Mouse (Mus musculus): ENCODE measurements at regions not wholly inside any gene's neighbourhood (a gene's known extent, or its start where the extent isn't known, plus 50 kb on each side); places are given as distances from the start of the nearest gene placed in this dataset.

DNA sequence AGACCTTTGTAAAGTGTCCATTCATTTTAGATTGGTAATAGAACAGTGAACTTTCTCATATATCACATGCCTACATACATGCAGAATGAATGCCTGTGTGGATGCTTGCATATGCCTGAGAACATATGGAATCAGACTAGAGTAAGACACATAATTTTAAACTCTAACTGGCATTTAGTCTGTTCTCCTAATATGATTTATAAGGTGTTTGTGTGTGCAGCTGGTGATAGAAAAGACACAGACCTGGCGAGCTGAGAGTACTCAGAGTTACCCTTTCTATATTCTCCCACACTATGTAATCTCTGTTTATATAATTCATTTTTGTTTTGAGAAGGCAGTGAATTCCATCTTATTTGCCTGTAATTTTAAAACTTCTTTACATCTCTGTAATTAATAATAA, 517.4 kb upstream of the Fam241a start:
- no peak for DNase-seq

DNA sequence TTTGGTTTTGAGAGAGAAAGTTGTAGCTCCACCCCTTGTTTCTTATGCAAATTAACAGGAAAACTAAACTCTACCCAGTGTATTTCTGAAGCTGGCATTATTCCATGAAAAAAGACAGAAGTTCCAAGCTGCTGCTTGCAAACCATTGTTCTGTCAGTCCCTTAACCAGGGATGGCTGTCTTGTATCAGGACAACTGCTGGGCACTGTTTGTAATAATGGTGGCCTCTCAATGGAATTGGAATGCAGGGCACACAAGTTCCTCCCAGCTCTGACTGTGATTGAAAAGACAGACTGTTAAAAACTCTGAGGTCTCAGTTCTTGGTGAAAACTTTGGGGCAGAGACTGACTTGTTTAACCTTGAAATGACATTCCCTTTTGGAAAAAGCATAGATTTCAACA, 516.0 kb upstream of the Fam241a start:
- DNase-seq: no peak

DNA sequence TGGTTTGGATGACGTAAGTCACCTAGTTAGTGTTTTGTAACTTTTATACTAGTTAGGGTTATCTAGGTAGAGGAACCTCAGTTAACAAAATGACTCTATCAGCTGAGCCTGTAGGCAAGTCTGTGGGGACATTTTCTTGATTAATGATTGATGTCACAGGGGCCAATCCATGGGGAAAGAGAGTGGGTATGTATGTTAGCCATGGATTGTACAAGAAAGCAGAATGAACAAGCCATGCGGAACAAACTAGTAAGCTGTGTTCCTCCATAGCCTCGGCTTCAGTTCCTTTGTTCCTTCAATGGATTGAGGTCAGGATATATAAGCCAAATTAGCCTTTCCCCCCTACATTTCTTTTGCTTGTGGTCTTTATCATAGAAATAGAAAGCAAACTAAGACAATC, 498.7 kb upstream of the Fam241a start:
- no peak for DNase-seq

DNA sequence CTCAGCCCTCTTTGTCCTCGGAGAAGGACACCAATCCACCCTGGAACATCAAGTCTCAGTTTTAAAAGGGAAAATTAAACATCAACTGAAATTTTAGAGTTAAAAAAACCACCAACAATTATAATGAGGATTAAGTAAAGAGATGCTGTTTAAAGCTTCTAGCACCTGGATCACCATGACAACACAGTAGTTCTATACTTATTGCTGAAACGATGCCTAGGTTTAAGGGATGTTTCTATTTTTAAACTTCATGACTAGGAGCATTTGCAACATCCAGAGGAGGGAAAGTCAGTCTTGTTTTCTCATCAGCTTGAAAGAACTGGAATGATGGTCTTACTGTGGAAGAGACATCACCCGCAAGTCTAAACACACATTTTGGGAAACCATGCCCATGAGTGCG, 484.5 kb upstream of the Fam241a start:
- no peak for DNase-seq

DNA sequence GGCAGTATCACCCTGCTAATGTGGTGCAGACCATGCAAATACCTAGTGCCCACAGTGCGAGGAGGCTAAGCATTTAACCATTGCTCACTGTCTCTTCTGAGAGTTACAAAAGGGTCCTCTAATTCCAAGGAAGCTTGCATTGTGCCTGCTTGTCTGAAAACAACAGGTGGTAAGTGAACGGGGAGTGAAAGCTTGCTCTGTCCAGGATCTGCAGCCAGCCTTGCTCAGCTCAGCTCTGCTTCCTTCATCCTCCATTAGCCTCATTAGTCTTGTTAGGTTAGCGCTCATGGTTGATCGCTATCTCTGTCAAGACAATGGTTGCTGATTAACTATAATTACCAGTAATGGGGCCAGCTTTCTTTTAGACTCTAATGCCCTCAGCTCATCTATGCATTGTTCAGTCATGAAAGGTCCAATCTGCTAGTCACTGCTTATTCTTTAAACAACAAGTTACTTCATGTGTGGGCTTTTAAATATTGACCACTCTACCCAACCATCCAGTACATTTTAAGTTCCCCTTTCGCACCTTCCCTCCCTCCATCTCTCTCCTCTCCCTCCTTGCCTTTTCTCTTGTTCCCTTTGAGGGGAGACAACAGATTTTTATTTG, 473.5 kb upstream of the Fam241a start:
- DNase-seq: no peak

DNA sequence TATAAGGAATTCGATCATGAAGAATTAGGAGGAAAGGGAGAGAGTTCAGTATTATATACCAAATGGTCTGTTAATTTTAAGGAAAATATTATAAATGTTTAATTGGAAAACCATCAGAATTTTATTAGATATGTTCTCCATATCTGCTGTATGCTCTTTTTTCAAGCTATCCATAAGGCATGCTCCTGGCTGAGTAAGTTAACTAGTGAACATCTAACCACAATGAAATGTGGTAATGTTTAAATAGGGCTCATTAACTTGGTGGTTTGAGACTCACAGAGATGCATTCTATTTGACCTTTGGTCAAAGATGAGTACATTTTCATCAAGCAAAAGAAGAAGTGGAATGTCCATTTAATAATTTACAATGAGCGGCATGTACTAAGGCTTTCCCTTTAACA, 466.2 kb upstream of the Fam241a start:
- DNase-seq: no peak

DNA sequence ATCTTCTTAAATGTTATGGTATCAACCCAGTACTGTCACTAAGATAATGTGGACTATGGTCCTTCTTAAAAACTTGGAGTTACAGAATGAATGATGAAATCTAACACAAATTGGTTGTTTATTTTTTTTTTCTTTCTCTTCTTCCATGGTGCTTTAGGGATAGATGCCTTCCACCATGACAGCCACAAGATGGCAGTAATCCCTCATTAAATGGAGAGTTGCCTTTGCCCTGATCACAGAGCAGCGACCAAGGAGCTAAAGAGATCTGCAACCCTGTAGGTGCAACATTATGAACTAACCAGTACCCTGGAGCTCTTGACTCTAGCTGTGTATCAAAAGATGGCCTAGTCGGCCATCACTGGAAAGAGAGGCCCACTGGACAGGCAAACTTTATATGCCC, 453.0 kb upstream of the Fam241a start:
- DNase-seq: peak; percentile 5

DNA sequence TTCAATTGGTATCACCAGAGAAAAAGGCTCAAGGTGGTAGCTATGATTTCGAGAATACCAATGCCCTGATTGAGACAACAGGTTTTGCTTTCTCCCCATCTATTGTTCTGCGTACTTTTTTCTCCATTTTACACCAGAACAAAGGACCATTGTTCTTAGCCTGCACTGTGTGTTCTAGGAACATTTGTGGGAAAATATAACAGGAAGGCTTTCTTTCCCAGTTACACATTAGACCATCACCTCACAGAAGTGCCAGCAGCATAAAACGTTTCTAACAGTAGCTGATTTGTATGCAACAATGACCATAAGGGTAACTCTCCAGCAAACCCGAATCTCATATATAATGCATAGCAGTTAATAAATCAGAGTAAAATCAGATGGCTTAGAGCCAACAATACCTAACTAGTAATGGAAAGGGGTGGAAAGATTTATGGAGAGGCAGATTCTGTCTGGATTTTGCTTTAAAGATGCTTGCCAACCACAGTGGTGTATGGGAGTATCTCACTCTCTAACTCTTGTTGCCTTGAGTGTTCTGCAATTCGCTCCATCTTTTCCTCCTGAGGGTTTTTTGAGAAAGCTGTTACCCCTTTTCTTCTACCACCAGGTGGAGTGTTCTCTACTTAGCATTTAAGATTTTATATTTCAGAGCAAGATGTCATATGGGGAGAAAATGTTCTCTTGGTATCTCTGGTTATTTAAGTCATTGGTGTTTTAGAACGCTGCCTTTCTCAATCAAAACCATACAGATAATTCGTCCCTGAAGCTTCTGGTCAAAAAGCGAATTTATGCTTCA, 451.9 kb upstream of the Fam241a start:
- DNase-seq: no peak

DNA sequence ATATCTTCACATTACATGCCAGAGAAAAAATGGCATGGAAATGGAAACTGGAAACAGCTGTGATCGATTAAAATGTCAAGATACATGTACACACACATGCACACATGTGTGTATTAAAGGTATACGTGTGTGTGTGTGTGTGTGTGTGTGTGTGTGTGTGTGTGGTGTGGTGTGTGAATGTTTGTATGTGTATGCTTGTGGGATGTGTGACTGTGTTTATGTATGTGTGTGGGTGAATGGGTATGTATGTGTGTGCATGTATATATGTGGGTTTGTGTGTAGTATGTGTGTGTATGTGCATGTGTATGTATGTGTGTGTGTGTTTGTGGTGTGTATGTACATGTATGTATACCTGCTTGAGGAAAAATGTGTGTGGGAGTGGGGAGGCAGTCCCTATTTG, 441.4 kb upstream of the Fam241a start:
- no peak for DNase-seq

DNA sequence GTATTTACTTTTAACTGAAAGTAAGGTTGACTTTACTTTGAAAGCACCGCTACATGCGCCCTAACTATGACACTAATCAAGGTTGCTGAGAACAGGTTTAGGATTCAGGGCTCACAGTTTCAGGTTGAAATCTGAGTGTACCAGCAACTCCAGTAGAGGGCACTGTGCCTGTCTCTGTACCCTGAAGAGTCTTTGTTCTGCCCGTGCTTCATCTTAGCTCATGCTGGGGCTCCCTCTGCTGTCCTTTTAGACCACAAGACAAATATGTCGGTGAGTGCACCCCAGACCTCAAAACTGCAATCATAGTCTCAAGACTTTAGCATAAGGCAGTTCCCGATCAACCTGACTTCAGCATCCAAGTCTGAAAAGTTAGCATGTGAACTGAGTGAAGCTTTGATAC, 440.9 kb upstream of the Fam241a start:
- DNase-seq: peak; percentile 21

DNA sequence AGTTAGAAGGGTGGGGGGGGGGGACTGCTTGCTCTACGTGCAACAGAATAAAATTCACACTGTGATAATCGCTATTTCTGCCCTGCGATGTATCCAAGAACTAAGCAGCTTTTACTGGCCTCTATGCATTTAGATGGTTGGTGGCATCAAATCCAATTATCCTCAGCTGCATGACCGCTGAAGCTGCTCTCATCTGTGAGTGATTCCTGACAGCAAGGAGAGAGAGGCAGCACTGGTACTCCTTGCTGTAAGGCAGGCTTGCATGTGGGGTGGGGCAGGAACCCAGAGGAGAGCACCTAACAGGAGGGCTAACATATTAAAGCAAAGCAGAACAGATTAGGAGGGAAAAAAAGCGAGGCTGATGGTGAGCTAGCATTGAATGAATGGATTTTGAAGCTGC, 431.6 kb upstream of the Fam241a start:
- DNase-seq: no peak

DNA sequence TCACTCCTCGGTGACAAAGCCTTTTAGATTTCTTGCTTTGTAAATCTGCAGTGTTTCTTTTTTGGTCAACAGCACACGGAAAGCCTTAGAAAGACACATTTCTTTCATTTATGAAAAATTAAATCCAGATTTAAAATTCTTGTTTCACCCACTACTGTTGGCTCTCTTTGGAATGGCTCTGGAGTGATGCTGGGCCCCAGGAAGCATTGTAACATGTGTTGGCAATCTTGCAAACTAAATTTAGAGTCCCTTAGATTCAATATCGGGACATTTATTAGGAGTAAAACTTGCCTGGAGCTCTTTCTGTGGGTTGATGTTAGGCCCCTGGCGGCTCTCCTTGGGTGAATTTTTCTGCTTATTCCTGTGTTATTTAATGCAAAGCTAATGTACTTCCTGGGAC, 405.2 kb upstream of the Fam241a start:
- no peak for DNase-seq

DNA sequence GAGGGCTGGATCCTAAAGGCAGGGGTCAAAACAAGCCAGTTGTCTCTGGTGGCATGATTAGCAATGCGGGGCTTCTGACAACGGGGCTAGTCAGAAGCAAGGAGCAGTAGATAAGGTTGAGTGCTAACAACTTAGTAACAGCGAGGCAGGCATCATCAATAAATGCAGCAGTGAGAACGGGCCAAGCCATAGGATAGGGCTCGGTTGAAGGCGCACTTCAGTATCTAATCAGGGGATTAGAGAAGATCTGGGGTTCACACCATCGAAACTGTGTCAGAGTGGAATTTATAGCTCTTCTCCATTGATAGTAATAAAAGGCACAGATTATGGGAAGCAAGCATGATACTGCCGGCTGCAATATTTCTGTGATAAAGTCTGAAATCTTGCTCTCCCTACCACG, 402.0 kb upstream of the Fam241a start:
- no peak for DNase-seq

DNA sequence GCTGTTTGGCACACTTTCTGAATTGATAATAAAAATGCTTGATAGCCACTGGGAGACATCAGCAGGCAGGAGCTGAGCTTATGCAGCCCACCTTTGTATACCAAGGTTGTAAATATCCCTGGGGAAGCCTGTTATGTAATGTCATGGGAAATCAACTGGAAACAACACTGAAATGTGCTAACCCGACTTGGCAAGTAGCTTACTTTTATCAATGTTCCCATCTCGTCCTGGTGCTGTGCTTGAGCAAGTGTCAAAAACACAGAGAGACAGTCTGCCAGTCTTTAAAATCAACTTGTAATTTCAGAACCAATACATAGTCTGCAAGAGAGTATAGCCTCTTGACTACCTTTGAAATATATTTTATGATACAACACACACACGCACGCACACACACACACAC, 391.7 kb upstream of the Fam241a start:
- no peak for DNase-seq

DNA sequence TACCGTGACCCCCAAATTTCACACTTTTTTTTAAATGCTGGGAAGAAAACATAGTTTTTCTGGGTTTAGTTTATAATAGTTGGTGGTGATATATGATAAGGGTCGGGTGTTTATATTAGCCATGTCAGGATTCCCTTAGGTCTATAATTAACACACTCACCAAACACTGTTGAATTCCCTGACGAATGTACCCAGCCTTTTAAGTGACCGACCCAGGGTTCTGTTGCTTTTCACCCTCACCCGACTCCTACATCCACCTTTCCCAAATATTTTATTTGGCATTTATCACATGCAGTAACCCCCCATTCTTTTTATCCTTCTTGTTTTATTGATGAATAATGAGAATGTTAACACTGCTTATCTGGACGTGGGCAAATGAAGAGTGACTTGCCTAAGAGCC, 389.1 kb upstream of the Fam241a start:
- DNase-seq: no peak

DNA sequence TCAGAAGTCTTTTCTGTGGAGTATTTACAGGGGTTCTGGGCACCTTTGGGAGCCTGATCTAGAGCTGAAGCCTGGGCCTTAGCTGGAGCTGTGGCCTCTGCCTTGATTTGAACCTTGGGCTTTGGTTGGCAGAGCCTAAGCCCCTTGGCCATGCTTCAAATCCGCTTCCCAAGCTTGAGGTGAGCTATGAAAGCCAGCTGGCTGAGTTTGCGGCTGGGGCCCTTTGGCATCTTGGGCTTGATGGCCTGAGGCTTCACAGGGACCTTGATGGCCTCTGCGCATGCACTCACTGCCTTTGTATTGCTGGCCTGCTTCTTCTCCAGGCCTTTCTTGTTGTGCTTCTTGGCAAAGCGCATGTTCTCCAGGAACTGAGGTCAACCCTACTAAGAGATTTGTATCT, 384.5 kb upstream of the Fam241a start:
- DNase-seq: no peak

DNA sequence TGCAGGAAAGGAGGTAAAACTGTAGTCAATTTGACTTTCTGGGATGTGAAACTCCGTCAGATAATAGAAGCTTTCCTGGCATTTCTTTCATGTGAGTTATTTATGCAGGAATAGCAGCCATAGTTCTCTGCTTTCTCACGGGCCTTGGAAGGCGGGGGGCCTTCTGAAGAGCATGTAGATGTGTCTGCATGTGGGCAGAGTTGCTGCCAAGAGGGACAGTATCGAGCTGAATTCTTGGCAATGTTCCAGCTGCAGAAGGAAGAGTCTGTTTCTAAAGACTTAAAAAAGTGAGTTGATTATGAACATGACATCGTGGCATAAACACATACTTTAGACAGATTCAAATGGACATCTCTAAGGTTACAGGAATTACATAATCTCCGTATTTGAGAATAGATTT, 374.5 kb upstream of the Fam241a start:
- DNase-seq: no peak

DNA sequence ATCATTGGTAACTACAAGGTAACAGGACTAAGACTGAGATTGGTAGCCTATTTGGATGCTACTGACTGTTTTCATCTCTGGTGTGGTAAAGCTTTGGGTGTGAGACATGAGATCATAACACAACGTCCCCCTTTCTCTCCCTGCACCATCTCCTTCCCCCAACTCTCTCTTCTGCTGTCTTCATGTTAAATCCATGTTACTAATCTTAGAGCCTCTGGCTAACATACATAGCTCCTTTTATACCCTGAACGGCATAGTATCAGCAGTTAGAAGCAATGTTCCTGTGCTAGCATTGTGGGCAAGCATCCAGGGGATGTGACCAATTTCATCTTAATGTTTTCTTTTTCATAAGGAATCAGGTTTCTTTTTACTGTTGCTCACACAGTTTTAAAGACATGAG, 365.1 kb upstream of the Fam241a start:
- DNase-seq: no peak

DNA sequence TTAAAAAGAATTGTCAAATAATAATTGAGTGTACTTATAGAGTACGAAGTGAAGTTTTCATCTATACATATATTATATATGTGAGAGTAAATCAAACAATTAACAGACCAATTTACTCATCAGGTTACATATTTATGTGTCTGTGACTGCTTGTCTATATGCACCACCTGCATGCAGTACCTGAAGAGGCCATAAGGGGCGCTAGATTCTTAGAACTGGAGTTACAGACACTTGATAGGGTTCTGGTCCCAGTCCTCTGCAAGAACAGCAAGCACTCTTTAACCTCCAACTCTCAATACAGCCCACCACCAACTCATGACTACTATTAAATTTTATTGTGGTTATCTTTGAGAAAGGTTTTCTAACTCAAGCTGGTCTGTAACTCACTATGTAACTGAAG, 351.7 kb upstream of the Fam241a start:
- DNase-seq: no peak

DNA sequence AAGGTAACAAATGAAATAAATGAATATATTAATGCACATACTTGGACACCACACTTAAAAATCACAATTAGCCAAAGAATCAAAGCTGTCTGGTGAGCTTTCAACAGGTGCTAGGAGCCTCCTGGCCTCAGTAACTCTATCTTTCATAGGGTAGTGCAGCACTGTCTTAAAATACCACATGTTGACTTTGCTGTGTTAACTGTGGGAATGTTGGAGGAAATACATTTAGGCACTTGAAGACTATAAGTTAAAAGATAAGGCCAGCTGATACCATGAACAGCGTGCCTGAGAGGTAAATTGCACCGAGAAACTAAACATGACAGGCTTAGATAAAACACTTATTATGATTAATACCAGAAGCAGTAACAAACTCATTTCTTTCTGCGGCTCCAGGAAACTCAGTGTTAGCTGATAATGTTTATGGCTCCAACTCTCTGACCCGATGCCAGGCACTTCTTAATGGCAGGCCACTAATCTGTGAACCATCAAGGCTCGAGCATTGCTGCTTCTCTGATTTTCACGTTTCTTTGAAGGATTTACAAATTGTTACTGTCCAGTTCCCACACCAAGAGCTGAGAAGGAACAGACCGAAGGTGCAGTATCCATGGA, 343.8 kb upstream of the Fam241a start:
- DNase-seq: no peak

DNA sequence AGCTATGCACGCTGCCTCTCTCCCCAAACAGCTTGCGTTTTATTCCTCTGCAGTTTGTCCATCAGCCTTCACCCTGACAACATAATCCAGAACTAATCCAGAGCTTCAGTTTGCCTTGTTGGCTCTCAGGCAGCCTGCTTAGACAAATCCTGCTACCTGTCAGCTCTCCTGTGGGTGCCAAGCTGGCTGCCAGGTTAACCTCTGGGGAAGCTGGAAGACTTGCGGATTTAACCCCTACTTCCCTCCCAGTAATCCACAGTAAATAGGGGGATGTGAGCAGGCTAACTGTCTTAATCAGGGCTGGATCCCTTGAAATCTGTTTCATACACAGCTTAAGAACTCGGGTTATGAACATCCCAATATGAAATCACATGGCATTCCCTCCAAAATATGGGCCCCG, 334.3 kb upstream of the Fam241a start:
- DNase-seq: no peak

DNA sequence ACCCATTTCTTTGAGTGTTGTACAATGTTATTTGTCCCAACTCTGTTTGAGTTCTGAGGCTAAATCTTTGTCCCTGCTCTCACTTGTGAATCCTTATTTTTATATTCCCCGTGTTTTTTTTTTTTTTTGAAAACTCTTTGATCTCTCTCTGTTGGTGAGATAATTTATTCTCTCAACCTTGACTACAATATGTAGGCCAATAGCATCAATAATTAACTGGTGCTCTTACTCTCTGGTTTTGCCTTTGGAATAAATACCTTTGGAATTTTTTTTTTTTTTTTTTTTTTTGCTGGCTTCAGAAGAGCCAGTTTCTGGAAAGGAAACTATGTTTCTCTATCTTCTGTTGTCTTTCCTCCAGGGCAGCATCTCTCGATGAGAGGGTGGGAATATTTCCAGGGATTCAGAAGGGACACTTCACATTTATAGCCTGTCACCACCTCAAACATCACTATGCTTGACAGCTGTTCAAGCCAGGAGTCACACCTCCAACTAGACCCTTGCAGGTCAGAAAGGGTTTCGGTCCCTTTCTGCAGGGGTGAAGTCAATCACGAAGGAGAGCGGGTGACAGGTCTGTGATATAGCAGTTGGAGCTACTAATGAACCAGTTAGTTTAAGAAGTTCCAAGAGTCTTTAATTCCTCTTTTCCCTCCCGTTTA, 330.9 kb upstream of the Fam241a start:
- DNase-seq: no peak

DNA sequence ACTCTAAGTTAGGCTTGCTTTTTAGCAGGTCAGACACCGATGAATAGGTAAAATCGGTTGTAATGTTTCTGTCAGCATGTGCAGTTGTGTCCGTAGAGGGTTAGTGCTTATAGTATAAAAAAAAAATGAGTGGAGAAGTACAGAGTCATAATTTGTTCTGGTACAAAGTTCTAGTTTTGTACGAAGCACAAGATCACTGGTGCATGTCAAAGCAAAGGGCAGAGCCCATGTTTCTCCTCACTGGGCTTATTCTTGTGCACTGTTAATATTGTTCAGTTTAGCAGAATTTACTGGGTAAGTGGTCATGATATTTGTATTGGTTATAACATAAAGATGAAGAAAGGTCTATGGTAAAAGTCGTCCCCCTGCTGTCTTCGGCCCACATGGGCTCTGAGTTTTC, 330.4 kb upstream of the Fam241a start:
- no peak for DNase-seq

DNA sequence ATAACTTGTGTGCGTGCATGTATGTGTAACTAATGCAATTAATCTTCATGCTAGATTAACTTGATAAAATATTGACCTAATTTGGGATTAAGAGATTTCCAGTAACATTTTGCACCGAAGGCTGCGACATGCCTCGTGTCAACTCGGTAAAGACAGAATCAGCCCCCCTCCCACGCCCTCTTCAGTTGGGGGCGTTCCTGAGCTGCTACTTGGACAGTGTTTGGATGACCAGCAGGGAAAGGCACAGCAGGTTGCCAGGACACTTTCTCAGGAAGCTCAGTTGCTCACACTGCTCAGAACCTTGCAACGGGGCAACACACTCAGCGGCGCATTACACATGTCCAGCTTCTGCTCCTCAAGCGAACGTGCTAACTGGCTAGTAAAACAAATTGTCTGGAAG, 326.2 kb upstream of the Fam241a start:
- DNase-seq: no peak

All from cerebellum, adult 9-10 months (tissue).